Mouse (Mus musculus): ENCODE results near the gene Nynrin. TPM values are rescaled to one million over a fixed set of nuclear protein-coding genes. Genes with fewer than 3 reads are reported as not detected.

The Nynrin gene
- polyA plus RNA-seq, 1 experiment from 2014 or later, result 36.0 TPM

GRCm38 (mm10) chr14:55873242-55873713 is 19.5 kb downstream of the Nynrin start:
- WGBS, result 88% methylated on average over 8 of the region's 8 CpGs
- no peak for DNase-seq (ENCODE audit: low spot score)
- Histone ChIP-seq H3K27ac (replicated peaks) (peak overlapping the region; percentile 75), H3K4me3 (peak overlapping the region; percentile 42; the same call in 1 of the 2 replicates), H3K36me3 (replicated peaks) (peaks cover 52% of the 10 kb centered on the region), H3K4me1 (peaks cover 28% of the 10 kb centered on the region), H3K27me3 (replicated peaks; ENCODE audit: low read depth, poor library complexity, severe bottlenecking) (no peaks in the 10 kb centered on the region), H3K9me3 (no peaks in the 10 kb centered on the region)

DNA sequence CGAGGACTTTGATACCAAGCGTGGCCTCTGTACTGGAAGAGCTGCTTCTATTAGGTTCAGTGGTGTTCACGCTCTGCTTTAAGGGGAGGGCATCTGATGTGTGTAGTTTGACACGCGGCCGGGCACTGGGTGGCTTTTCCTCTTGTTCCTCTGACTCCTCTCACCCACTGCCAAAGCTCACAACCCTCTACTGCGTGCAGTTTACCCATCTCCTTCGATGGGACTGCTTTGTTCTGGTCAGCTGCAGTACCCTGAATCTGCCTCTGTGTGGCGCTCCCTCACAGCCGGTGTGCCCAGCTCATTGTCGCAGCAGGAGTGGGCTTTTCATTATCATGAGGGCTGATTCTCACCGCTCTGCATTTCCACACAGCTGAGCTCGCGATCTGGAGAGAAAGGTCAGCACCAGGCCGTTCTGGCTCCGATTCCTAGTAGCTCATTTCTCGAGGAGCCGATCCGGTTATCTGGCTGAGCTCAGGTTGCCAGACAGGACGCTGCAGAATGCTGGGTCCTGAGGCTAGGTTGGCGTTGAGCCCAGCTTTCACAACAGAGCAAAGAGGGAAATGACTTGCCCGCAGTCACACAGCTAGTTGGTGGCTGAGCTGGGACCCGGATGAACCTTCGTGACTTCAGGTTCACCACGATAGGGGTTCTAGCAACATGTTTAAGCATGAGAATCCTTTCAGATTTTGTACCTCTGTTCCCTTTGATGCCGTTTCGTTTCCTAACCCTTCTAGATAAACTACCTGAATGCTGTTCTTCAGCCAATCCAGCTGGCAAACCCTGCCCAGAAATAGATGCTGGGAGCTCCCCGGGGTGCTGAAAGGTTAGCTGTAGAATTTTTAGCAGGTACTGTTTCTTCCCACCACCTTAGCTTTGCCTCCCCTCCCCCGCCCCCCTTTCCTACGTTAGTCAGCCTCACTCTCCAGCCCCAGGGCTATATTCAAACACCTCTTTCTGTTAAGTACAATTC is 20.2 kb downstream of the Nynrin start:
- 15% methylated on average over 30 of the region's 30 CpGs for WGBS
- H3K4me3 ChIP-seq, result peak overlapping the region; percentile 42
- peaks cover 33% of the 10 kb centered on the region for H3K4me1 ChIP-seq
- peak; percentile 87 for DNase-seq (ENCODE audit: low spot score)
- peaks cover 45% of the 10 kb centered on the region for H3K36me3 ChIP-seq (replicated peaks)
- H3K9me3 ChIP-seq, result no peaks in the 10 kb centered on the region
- H3K27me3 ChIP-seq (replicated peaks; ENCODE audit: low read depth, poor library complexity, severe bottlenecking), result no peaks in the 10 kb centered on the region
- peak overlapping the region; percentile 75 for H3K27ac ChIP-seq (replicated peaks)

GRCm38 (mm10) chr14:55877469-55878315 is 23.9 kb downstream of the Nynrin start:
- peak overlapping the region; percentile 37 for H3K4me3 ChIP-seq
- peaks cover 8% of the 10 kb centered on the region for H3K36me3 ChIP-seq (replicated peaks)
- WGBS, result 20% methylated on average over 14 of the region's 14 CpGs
- H3K27ac ChIP-seq (replicated peaks), result peak overlapping the region; percentile 76
- no peaks in the 10 kb centered on the region for H3K9me3 ChIP-seq
- H3K4me1 ChIP-seq, result peaks cover 41% of the 10 kb centered on the region
- no peak for DNase-seq (ENCODE audit: low spot score)
- H3K27me3 ChIP-seq (replicated peaks; ENCODE audit: low read depth, poor library complexity, severe bottlenecking), result no peaks in the 10 kb centered on the region

GRCm38 (mm10) chr14:55878316-55878940 is 24.6 kb downstream of the Nynrin start:
- peaks cover 45% of the 10 kb centered on the region for H3K4me1 ChIP-seq
- DNase-seq (ENCODE audit: low spot score), result no peak
- 27% methylated on average over 7 of the region's 7 CpGs for WGBS

GRCm38 (mm10) chr14:55879623-55880022 is 25.8 kb downstream of the Nynrin start:
- Histone ChIP-seq H3K27me3 (replicated peaks; ENCODE audit: low read depth, poor library complexity, severe bottlenecking) (no peaks in the 10 kb centered on the region), H3K4me1 (peaks cover 46% of the 10 kb centered on the region), H3K9me3 (no peaks in the 10 kb centered on the region), H3K27ac (replicated peaks) (no peak overlapping the region), H3K36me3 (replicated peaks) (no peaks in the 10 kb centered on the region), H3K4me3 (no peak overlapping the region)
- 53% methylated on average over 1 of the region's 1 CpGs for WGBS
- DNase-seq (ENCODE audit: low spot score), result peak; percentile 62

More at GRCm38 (mm10) chr14:55878316-55878940, 24.6 kb downstream of the Nynrin start:
- H3K36me3 ChIP-seq (replicated peaks), result peaks cover under 1% of the 10 kb centered on the region; the same call in 1 of the 2 replicates
- no peaks in the 10 kb centered on the region for H3K27me3 ChIP-seq (replicated peaks; ENCODE audit: low read depth, poor library complexity, severe bottlenecking)
- H3K27ac ChIP-seq (replicated peaks), result no peak overlapping the region; the same call in 1 of the 2 replicates
- H3K9me3 ChIP-seq, result no peaks in the 10 kb centered on the region
- peak overlapping the region; percentile 37; the same call in 1 of the 2 replicates for H3K4me3 ChIP-seq

- Histone ChIP-seq H3K27ac (replicated peaks) (no peak overlapping the region), H3K36me3 (replicated peaks) (no peaks in the 10 kb centered on the region), H3K4me3 (no peak overlapping the region), H3K9me3 (no peaks in the 10 kb centered on the region), H3K4me1 (peaks cover 55% of the 10 kb centered on the region), H3K27me3 (replicated peaks; ENCODE audit: low read depth, poor library complexity, severe bottlenecking) (no peaks in the 10 kb centered on the region)
- 81% methylated on average over 8 of the region's 8 CpGs for WGBS
- no peak for DNase-seq (ENCODE audit: low spot score)
Observed at GRCm38 (mm10) chr14:55880982-55881381, 27.2 kb downstream of the Nynrin start.

DNA sequence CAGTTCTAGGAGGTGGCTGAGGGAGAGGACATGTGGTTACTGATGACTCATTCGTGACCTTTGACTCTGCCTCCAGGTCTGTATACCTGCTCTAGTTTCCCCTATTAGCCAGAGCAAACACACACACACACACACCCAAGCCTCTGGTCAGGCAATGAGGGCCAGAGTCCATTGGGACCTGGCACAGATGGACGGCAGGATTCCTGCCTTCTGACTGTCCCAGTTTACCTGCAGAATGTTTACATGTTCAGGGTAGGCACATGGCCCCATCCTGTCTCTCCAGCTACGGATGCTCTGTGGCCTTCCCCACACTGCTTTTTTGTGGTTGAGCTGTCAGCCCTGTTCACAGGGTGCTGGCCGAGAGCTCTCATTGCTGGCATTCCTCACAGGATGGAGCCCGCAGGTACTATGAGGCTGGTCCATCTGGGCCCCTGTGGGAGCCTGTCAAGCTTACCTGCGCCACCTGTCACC is 28.4 kb downstream of the Nynrin start:
- peaks cover 12% of the 10 kb centered on the region for H3K36me3 ChIP-seq (replicated peaks)
- WGBS, result 58% methylated on average over 6 of the region's 6 CpGs
- no peak overlapping the region for H3K4me3 ChIP-seq
- H3K27me3 ChIP-seq (replicated peaks; ENCODE audit: low read depth, poor library complexity, severe bottlenecking), result no peaks in the 10 kb centered on the region
- peaks cover 63% of the 10 kb centered on the region for H3K4me1 ChIP-seq
- H3K9me3 ChIP-seq, result no peaks in the 10 kb centered on the region
- DNase-seq (ENCODE audit: low spot score), result no peak
- no peak overlapping the region for H3K27ac ChIP-seq (replicated peaks)

DNA sequence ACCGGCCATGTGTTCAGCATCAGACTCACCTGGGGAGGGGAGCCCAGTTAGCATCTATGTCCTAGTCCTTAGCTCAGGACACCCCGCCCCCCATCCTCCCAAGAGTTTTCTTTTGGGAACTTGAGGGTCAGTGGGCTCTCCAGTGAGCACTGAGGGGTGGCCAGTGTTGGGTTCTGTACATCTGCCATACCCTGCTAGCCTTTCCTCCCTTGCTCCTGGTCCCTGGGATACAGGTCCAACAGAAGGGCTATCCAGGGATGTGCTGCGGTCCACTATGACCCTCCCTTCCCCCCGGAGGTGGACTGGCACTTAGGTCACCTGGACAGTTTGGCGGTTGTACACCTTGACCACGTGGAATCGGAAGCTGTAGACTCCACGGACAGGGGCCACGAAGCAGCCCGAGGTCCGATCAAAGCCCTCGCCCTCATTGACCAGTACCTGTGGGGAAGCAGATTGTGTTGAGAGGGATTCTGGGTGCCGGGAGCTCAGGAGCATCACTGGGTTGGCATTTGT is 29.4 kb downstream of the Nynrin start:
- WGBS, result 93% methylated on average over 13 of the region's 13 CpGs
- no peaks in the 10 kb centered on the region for H3K9me3 ChIP-seq
- no peaks in the 10 kb centered on the region for H3K27me3 ChIP-seq (replicated peaks; ENCODE audit: low read depth, poor library complexity, severe bottlenecking)
- peaks cover 22% of the 10 kb centered on the region for H3K36me3 ChIP-seq (replicated peaks)
- H3K4me1 ChIP-seq, result peaks cover 55% of the 10 kb centered on the region
- peak overlapping the region; percentile 95; the same call in 1 of the 2 replicates for H3K27ac ChIP-seq (replicated peaks)
- DNase-seq (ENCODE audit: low spot score), result no peak
- no peak overlapping the region for H3K4me3 ChIP-seq

- Histone ChIP-seq H3K36me3 (replicated peaks) (peaks cover 26% of the 10 kb centered on the region), H3K9me3 (no peaks in the 10 kb centered on the region), H3K4me1 (peaks cover 52% of the 10 kb centered on the region), H3K27me3 (replicated peaks; ENCODE audit: low read depth, poor library complexity, severe bottlenecking) (no peaks in the 10 kb centered on the region), H3K27ac (replicated peaks) (peak overlapping the region; percentile 95), H3K4me3 (peak overlapping the region; percentile 79; the same call in 1 of the 2 replicates)
- DNase-seq (ENCODE audit: low spot score), result no peak
- WGBS, result 88% methylated on average over 12 of the region's 12 CpGs
Observed at GRCm38 (mm10) chr14:55883663-55884062, 29.9 kb downstream of the Nynrin start.

GRCm38 (mm10) chr14:55884166-55884565 is 30.4 kb downstream of the Nynrin start, which contains the start of gene Cbln3:
TSS of gene Cbln3 (minus strand) at chr14:55884392.
- DNase-seq (ENCODE audit: low spot score), result no peak
- 39% methylated on average over 4 of the region's 4 CpGs for WGBS
- Histone ChIP-seq H3K4me3 (peak within 1 kb of the TSS; percentile 79), H3K36me3 (replicated peaks) (peaks cover 31% of the 10 kb centered on the region), H3K9me3 (no peaks in the 10 kb centered on the region), H3K27me3 (replicated peaks; ENCODE audit: low read depth, poor library complexity, severe bottlenecking) (no peaks in the 10 kb centered on the region), H3K27ac (replicated peaks) (peak within 1 kb of the TSS; percentile 95), H3K4me1 (peaks cover 50% of the 10 kb centered on the region)

GRCm38 (mm10) chr14:55884713-55885113 is 30.9 kb downstream of the Nynrin start, which contains the start of gene Khnyn:
TSS of gene Khnyn (plus strand) at chr14:55884947.
- H3K36me3 ChIP-seq (replicated peaks), result peaks cover 37% of the 10 kb centered on the region
- H3K27me3 ChIP-seq (replicated peaks; ENCODE audit: low read depth, poor library complexity, severe bottlenecking), result no peaks in the 10 kb centered on the region
- H3K27ac ChIP-seq (replicated peaks), result peak within 1 kb of the TSS; percentile 95
- H3K4me3 ChIP-seq, result peak within 1 kb of the TSS; percentile 79
- WGBS, result under 1% methylated on average over 30 of the region's 30 CpGs
- DNase-seq (ENCODE audit: low spot score), result peak; percentile 96
- H3K9me3 ChIP-seq, result 0 out of 2 replicates have a peak, but pooled peaks cover 2% of the 10 kb centered on the region
- H3K4me1 ChIP-seq, result peaks cover 50% of the 10 kb centered on the region
